Mouse (Mus musculus) ES-Bruce4 (cell line): Measurements from ENCODE around the gene Cttnbp2nl. TPM values are rescaled to one million over a fixed set of nuclear protein-coding genes. Genes with fewer than 3 reads are reported as not detected.

Experiments used
- H3K27ac ChIP-seq: 2 replicates; pipeline ENCODE4 v1.5.1; 2012; ENCODE audit warnings: low read length, inconsistent platforms; ENCODE audit not compliant: insufficient read depth
- H3K27me3 ChIP-seq: 2 replicates; pipeline ENCODE4 v1.6.1; 2012; ENCODE audit warnings: mild to moderate bottlenecking, low read length, inconsistent platforms; ENCODE audit not compliant: control insufficient read depth, poor library complexity, insufficient read depth, severe bottlenecking
- H3K36me3 ChIP-seq: 2 replicates; pipeline ENCODE4 v1.6.1; 2012; ENCODE audit warnings: inconsistent platforms, mild to moderate bottlenecking, low read length, moderate library complexity; ENCODE audit not compliant: control insufficient read depth, poor library complexity, insufficient read depth, severe bottlenecking
- H3K4me1 ChIP-seq: one replicate; pipeline ENCODE4 v1.8.1; 2011; ENCODE audit warnings: low read length; ENCODE audit not compliant: control insufficient read depth, insufficient read depth
- H3K4me3 ChIP-seq: 2 replicates; pipeline ENCODE4 v1.5.1; 2011; ENCODE audit warnings: low read depth, mild to moderate bottlenecking, low read length
- H3K9ac ChIP-seq: 2 replicates; pipeline ENCODE4 v1.6.1; 2012; ENCODE audit warnings: low read depth, mild to moderate bottlenecking, inconsistent platforms; ENCODE audit not compliant: poor library complexity, severe bottlenecking
- H3K9me3 ChIP-seq: replicated peaks from 2 replicates; pipeline ENCODE4 v1.6.1; 2012; ENCODE audit warnings: mild to moderate bottlenecking, low read length, inconsistent platforms; ENCODE audit not compliant: control insufficient read depth, poor library complexity, insufficient read depth, severe bottlenecking
- CTCF ChIP-seq: IDR thresholded peaks from one replicate; pipeline ENCODE4 v1.8.1; 2011; ENCODE audit warnings: low read depth, low read length
- EP300 ChIP-seq: IDR thresholded peaks from 2 replicates; pipeline ENCODE4 v1.6.1; 2011; ENCODE audit warnings: low read depth, low read length; ENCODE audit not compliant: insufficient read depth
- POLR2A ChIP-seq: IDR thresholded peaks from one replicate; pipeline ENCODE4 v1.8.1; 2011; ENCODE audit warnings: low read length; ENCODE audit not compliant: insufficient read depth
- polyA plus RNA-seq: library from polyadenylated mRNA; stranded (reverse); fragments of >200 nt; gene quantifications from 2 replicates; pipeline ENCODE4 v1.2.4, GENCODE M21; 2011; ENCODE audit warnings: low read depth; ENCODE audit not compliant: missing spikeins, insufficient read depth, insufficient read length

The Cttnbp2nl gene
- polyA plus RNA-seq, 1 experiment: 46.2 TPM

DNA sequence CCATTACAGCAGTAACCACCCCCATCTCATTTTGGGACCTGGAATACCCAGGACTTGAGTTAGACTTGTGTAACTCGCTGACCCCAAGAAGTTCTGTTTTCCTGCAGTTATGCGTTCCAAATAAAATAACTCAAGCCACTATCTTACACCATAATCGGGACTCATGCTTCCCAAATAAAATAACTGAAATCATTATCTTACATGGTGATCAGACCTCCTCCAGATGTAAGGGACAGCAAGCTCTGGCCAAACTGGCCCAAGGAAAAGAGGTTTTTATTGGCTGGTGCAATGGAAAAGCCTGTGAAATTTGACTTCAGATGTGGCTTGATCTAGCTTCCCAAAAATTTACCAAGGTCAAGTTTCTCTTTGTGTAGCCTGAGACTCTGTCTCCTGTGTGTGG lies 8.6 kb upstream of the Cttnbp2nl start:
- no peaks in the 10 kb centered on the region for H3K27me3 ChIP-seq
- no peaks in the 10 kb centered on the region for H3K4me1 ChIP-seq
- no peak overlapping the region for H3K27ac ChIP-seq
- no peak overlapping the region for H3K9ac ChIP-seq
- H3K4me3 ChIP-seq: no peak overlapping the region
- TF ChIP-seq POLR2A: no peak
- no peak for TF ChIP-seq EP300
- no peak for TF ChIP-seq CTCF
- H3K9me3 ChIP-seq: no peaks in the 10 kb centered on the region
- no peaks in the 10 kb centered on the region for H3K36me3 ChIP-seq

DNA sequence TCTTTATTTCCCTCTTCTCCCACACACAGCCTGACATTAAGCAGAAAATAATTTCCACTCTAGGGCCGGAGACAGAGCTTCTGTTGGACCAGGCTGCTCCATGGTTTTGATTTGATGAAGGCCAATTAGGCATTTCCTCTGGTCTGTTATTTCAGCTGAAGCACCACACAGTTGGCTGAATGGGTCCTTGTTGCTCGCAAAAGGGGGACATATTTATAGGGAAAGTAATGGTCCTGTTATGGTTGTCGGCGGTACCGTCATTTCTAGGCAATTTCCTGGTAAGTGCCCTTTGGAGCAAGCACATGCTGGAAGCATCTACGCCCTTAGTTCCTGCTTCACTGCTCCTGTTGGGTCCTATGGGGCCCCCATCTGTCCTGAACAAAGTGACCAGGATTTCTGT lies 8.0 kb upstream of the Cttnbp2nl start:
- no peaks in the 10 kb centered on the region for H3K9me3 ChIP-seq
- no peak overlapping the region for H3K4me3 ChIP-seq
- H3K27me3 ChIP-seq: no peaks in the 10 kb centered on the region
- H3K4me1 ChIP-seq: no peaks in the 10 kb centered on the region
- no peak overlapping the region for H3K27ac ChIP-seq
- TF ChIP-seq EP300 (no peak), CTCF (no peak), POLR2A (no peak)
- no peak overlapping the region for H3K9ac ChIP-seq
- H3K36me3 ChIP-seq: no peaks in the 10 kb centered on the region

GRCm38 (mm10) chr3:105059911-105060310 lies 7.0 kb upstream of the Cttnbp2nl start:
- TF ChIP-seq CTCF: no peak
- no peak for TF ChIP-seq EP300
- TF ChIP-seq POLR2A: no peak
- Histone ChIP-seq H3K36me3 (no peaks in the 10 kb centered on the region), H3K27me3 (no peaks in the 10 kb centered on the region), H3K9me3 (no peaks in the 10 kb centered on the region), H3K27ac (no peak overlapping the region), H3K4me1 (no peaks in the 10 kb centered on the region), H3K9ac (no peak overlapping the region), H3K4me3 (no peak overlapping the region)

DNA sequence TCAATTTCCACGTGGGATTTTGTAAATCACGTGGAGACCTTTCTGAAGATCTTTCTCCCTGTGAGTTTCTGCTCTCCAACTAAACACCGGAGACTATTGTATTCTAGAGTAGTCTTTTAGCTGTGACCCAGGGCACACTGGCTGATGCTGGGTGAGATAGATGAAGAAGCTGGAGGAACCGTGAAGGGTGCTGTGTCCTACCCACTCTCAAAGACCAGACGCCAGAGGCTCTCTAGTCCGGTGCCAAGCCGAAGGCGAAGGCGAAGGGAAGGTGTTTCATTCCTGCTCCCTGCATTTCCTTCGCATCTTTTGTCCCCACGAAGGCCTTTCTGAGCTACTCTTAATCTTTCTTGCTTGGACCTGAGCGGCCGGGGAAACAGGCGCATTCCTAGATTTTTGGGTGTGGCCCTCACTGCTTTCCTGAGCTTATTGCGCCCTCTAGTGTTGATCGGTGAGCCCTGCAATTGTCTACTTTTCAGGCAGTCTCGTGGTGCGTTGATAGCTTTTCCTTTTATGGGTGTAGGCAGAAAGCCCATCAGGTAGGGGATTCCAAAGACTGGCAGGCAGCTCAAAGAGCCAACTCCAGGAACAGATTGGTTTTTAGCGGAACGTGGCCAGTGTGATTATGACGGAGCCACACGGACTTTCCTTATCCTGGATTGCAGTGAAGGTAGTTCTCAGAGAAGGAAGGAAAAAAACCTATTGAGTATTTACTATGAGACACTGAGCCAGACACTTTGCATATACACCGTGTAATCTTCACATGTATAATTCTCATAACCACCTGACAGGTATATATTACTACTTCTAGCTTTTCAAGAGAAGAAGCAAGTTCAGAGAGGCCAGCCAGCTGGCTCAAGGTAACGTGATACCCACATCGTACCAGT lies 5.9 kb upstream of the Cttnbp2nl start:
- Histone ChIP-seq H3K4me1 (no peaks in the 10 kb centered on the region), H3K27ac (no peak overlapping the region), H3K27me3 (no peaks in the 10 kb centered on the region), H3K36me3 (no peaks in the 10 kb centered on the region), H3K9ac (no peak overlapping the region), H3K4me3 (peak overlapping the region; percentile 51), H3K9me3 (no peaks in the 10 kb centered on the region)
- TF ChIP-seq POLR2A (no peak), EP300 (no peak), CTCF (peak; percentile 84)

- H3K9ac ChIP-seq: no peak overlapping the region
- H3K36me3 ChIP-seq: no peaks in the 10 kb centered on the region
- no peaks in the 10 kb centered on the region for H3K27me3 ChIP-seq
- H3K4me1 ChIP-seq: no peaks in the 10 kb centered on the region
- H3K9me3 ChIP-seq: no peaks in the 10 kb centered on the region
- TF ChIP-seq CTCF: no peak
- no peak for TF ChIP-seq EP300
- TF ChIP-seq POLR2A: no peak
- H3K4me3 ChIP-seq: no peak overlapping the region
- H3K27ac ChIP-seq: no peak overlapping the region
Observed at GRCm38 (mm10) chr3:105055666-105056065, 2.7 kb upstream of the Cttnbp2nl start.

GRCm38 (mm10) chr3:105054952-105055351 lies 2.0 kb upstream of the Cttnbp2nl start:
- Histone ChIP-seq H3K9me3 (no peaks in the 10 kb centered on the region), H3K27ac (no peak overlapping the region), H3K27me3 (no peaks in the 10 kb centered on the region), H3K36me3 (no peaks in the 10 kb centered on the region), H3K4me3 (no peak overlapping the region), H3K9ac (no peak overlapping the region), H3K4me1 (no peaks in the 10 kb centered on the region)
- TF ChIP-seq POLR2A: no peak
- TF ChIP-seq EP300: no peak
- TF ChIP-seq CTCF: no peak
